Mouse (Mus musculus) CH12.LX (cell line): ENCODE measurements around the gene Rdx. TPM values are rescaled to one million over a fixed set of nuclear protein-coding genes. Genes with fewer than 3 reads are reported as not detected.

Source experiments
- DNase-seq: peaks from one replicate; pipeline ENCODE4 v3.0.0-alpha.2; 2013; ENCODE audit errors: extremely low read depth
- H3K27ac ChIP-seq: 2 replicates; pipeline ENCODE4 v1.5.1; 2012; ENCODE audit warnings: low read depth, mild to moderate bottlenecking, control low read depth, moderate library complexity; ENCODE audit not compliant: insufficient read depth
- H3K27me3 ChIP-seq: replicated peaks from 2 replicates; pipeline ENCODE3; 2012; ENCODE audit warnings: inconsistent platforms
- H3K36me3 ChIP-seq, 2 experiments: replicated peaks in 1 of 2; 2 replicates each; pipeline versions ENCODE3 to v1.6.1; 2012; ENCODE audit warnings: inconsistent platforms in 1 of 2, low read length in 1 of 2, mild to moderate bottlenecking in 1 of 2, mixed read lengths in 1 of 2, moderate library complexity in 1 of 2; ENCODE audit not compliant: control insufficient read depth in 1 of 2, insufficient read depth in 1 of 2
- H3K4me1 ChIP-seq, 2 experiments: 2 replicates each; pipeline ENCODE4 v1.6.1; 2012; ENCODE audit warnings: inconsistent platforms in 1 of 2, moderate library complexity in 1 of 2; ENCODE audit not compliant: insufficient read depth in 2 of 2, control insufficient read depth in 1 of 2
- H3K4me2 ChIP-seq: 2 replicates; pipeline ENCODE4 v1.6.1; 2012; ENCODE audit warnings: low read depth, mild to moderate bottlenecking, control low read depth; ENCODE audit not compliant: poor library complexity, insufficient read depth, severe bottlenecking
- H3K4me3 ChIP-seq, 3 experiments: fragments of 150-350 bp in 1 of 3; sonication (generic) in 1 of 3; replicated peaks in 1 of 3; 2 replicates each; pipeline versions ENCODE3 to v1.5.1; 2011 to 2012; ENCODE audit warnings: low read depth in 2 of 3, low read length in 2 of 3, mild to moderate bottlenecking in 2 of 3, moderate library complexity in 2 of 3, control low read depth in 1 of 3, improper control_type of control experiment in 1 of 3, inconsistent platforms in 1 of 3, mixed read lengths in 1 of 3; ENCODE audit not compliant: poor library complexity in 1 of 3
- H3K79me2 ChIP-seq: replicated peaks from 2 replicates; pipeline ENCODE4 v1.6.1; 2012; ENCODE audit warnings: mild to moderate bottlenecking, moderate library complexity; ENCODE audit not compliant: control insufficient read depth, poor library complexity, insufficient read depth, severe bottlenecking; ENCODE audit errors: extremely low read depth
- H3K9ac ChIP-seq: 2 replicates; pipeline ENCODE4 v1.6.1; 2012; ENCODE audit warnings: low read depth, mild to moderate bottlenecking, control low read depth, moderate library complexity; ENCODE audit not compliant: insufficient read depth
- H3K9me3 ChIP-seq: replicated peaks from 2 replicates; pipeline ENCODE3; 2012; ENCODE audit warnings: low read length, inconsistent platforms, mixed read lengths
- BHLHE40 ChIP-seq: IDR thresholded peaks from 2 replicates; pipeline ENCODE4 v1.6.1; 2011; ENCODE audit warnings: mild to moderate bottlenecking, low read depth, low read length, improper control_type of control experiment
- CTCF ChIP-seq, 2 experiments: IDR thresholded peaks in 1 of 2; conservative IDR thresholded peaks in 1 of 2; 2 replicates each; pipeline ENCODE4 v1.5.1; 2011 to 2012; ENCODE audit warnings: low read depth in 2 of 2, low read length in 2 of 2, improper control_type of control experiment in 1 of 2, inconsistent platforms in 1 of 2, mild to moderate bottlenecking in 1 of 2, moderate library complexity in 1 of 2
- E2F4 ChIP-seq: IDR thresholded peaks from 2 replicates; pipeline ENCODE4 v1.6.1; 2011; ENCODE audit warnings: low read depth, low read length, improper control_type of control experiment; ENCODE audit not compliant: insufficient replicate concordance
- GABPA ChIP-seq: IDR thresholded peaks from 2 replicates; pipeline ENCODE4 v1.6.1; 2012; ENCODE audit warnings: low read depth, low read length, improper control_type of control experiment, inconsistent platforms; ENCODE audit not compliant: insufficient replicate concordance
- HCFC1 ChIP-seq: IDR thresholded peaks from 2 replicates; pipeline ENCODE4 v1.6.1; 2012; ENCODE audit warnings: low read depth, mild to moderate bottlenecking, inconsistent platforms, low read length, improper control_type of control experiment
- IRF4 ChIP-seq: IDR thresholded peaks from 2 replicates; pipeline ENCODE4 v1.6.1; 2014; ENCODE audit warnings: low read depth, mild to moderate bottlenecking, inconsistent platforms, low read length, improper control_type of control experiment
- KAT2A ChIP-seq: IDR thresholded peaks from 2 replicates; pipeline ENCODE4 v1.6.1; 2012; ENCODE audit warnings: low read length, improper control_type of control experiment, inconsistent platforms; ENCODE audit not compliant: insufficient replicate concordance
- MAFK ChIP-seq: IDR thresholded peaks from 2 replicates; pipeline ENCODE4 v1.6.1; 2011; ENCODE audit warnings: low read length, improper control_type of control experiment; ENCODE audit not compliant: insufficient replicate concordance
- MAX ChIP-seq: IDR thresholded peaks from 2 replicates; pipeline ENCODE4 v1.6.1; 2011; ENCODE audit warnings: low read length, improper control_type of control experiment
- MAZ ChIP-seq: IDR thresholded peaks from 2 replicates; pipeline ENCODE4 v1.6.1; 2012; ENCODE audit warnings: low read depth, mild to moderate bottlenecking, inconsistent platforms, low read length, improper control_type of control experiment, moderate library complexity
- MXI1 ChIP-seq: IDR thresholded peaks from 2 replicates; pipeline ENCODE4 v1.6.1; 2011; ENCODE audit warnings: mild to moderate bottlenecking, low read depth, low read length, improper control_type of control experiment
- NELFE ChIP-seq: IDR thresholded peaks from 2 replicates; pipeline ENCODE4 v1.6.1; 2011; ENCODE audit warnings: low read depth, low read length, improper control_type of control experiment
- PAX5 ChIP-seq: IDR thresholded peaks from 2 replicates; pipeline ENCODE4 v1.6.1; 2012; ENCODE audit warnings: low read length, inconsistent platforms, mixed read lengths
- POLR2A ChIP-seq: IDR thresholded peaks from 2 replicates; pipeline ENCODE4 v1.6.1; 2011; ENCODE audit warnings: low read depth, mild to moderate bottlenecking, improper control_type of control experiment, low read length
- SIN3A ChIP-seq: IDR thresholded peaks from 2 replicates; pipeline ENCODE4 v1.6.1; 2012; ENCODE audit warnings: low read length, improper control_type of control experiment, inconsistent platforms
- TBP ChIP-seq: conservative IDR thresholded peaks from 2 replicates; pipeline ENCODE4 v1.6.1; 2011; ENCODE audit warnings: low read depth, low read length, improper control_type of control experiment
- TCF12 ChIP-seq: IDR thresholded peaks from 2 replicates; pipeline ENCODE4 v1.6.1; 2014; ENCODE audit warnings: low read depth, mild to moderate bottlenecking, inconsistent platforms, low read length, improper control_type of control experiment
- USF1 ChIP-seq: IDR thresholded peaks from 2 replicates; pipeline ENCODE4 v1.6.1; 2014; ENCODE audit warnings: low read depth, mild to moderate bottlenecking, inconsistent platforms, low read length, improper control_type of control experiment
- USF2 ChIP-seq: conservative IDR thresholded peaks from 2 replicates; pipeline ENCODE4 v1.6.1; 2011; ENCODE audit warnings: low read depth, low read length, improper control_type of control experiment
- ZKSCAN1 ChIP-seq: IDR thresholded peaks from 2 replicates; pipeline ENCODE4 v1.6.1; 2012; ENCODE audit warnings: low read depth, inconsistent platforms, low read length, improper control_type of control experiment, borderline replicate concordance
- ZMIZ1 ChIP-seq: IDR thresholded peaks from 2 replicates; pipeline ENCODE4 v1.6.1; 2012; ENCODE audit warnings: low read depth, mild to moderate bottlenecking, inconsistent platforms, low read length, improper control_type of control experiment
- dilution Hi-C: fragments of 300-500 bp; cut with MboI; formaldehyde crosslinking; loops from 2 replicates; pipeline ENCODE4 v1.14.3; 2020; ENCODE audit warnings: low sequenced_read_pairs; ENCODE audit not compliant: extremely low pct_unique_long_range_greater_than_20kb, extremely low pct_ligation_motif_present
- in situ Hi-C: fragments of 300-500 bp; cut with MboI; formaldehyde crosslinking; loops from 3 replicates; pipeline ENCODE4 v1.14.3; 2019; ENCODE audit warnings: low sequenced_read_pairs, low pct_ligation_motif_present, low pct_unique_long_range_greater_than_20kb, mixed read lengths
- polyA plus RNA-seq: library from polyadenylated mRNA; unstranded; fragments of >175 nt; gene quantifications from 2 replicates; pipeline ENCODE4 v1.2.1, GENCODE M21; 2012; ENCODE audit warnings: low read depth; ENCODE audit not compliant: insufficient read length
- total RNA-seq, 2 experiments: library from RNA; depleted of rRNA; stranded (reverse); fragments of 300-350 nt in 1 of 2; fragments of >200 nt in 1 of 2; gene quantifications; 2 replicates each; pipeline ENCODE4 v1.2.3; 2012 to 2014

Gene Rdx
- total and polyA plus RNA-seq, 3 experiments: 86.1 to 157 (median 125) TPM

DNA sequence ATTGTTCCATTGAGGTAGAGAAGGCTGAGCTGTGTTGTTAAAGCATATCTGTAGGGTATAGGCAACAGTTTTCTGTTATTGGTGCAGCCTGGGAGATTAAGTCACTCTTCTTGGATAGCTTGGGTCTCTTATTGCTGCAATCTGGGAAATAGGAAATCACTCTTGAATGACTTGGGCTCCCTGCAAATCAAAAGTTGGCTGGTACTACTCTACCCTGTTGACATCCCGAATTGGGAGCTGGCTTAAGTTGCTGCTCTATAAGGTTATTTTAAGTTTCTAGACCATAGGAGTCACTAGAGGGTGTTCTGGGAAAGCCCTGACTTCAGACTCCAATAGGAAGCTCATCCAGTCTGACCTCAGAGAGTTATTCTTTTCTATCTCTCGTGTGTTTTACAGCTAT is 3.4 kb downstream of the Rdx start:
- dilution Hi-C loops (no loop called here), in situ Hi-C loops (no loop called here)
- peaks cover 48% of the 10 kb centered on the region for H3K79me2 ChIP-seq
- peak overlapping the region in 1 of 3 experiments; percentile 91 for H3K4me3 ChIP-seq
- no peak for DNase-seq
- peaks cover 7 to 45% of the 10 kb centered on the region in 2 experiments; a peak in 2 of 4 replicates for H3K4me1 ChIP-seq
- no peaks in the 10 kb centered on the region for H3K27me3 ChIP-seq
- H3K9ac ChIP-seq: peak overlapping the region; percentile 44; the same call in 1 of the 2 replicates
- peaks cover 0 to 2% of the 10 kb centered on the region in 2 experiments for H3K36me3 ChIP-seq
- no peaks in the 10 kb centered on the region for H3K9me3 ChIP-seq
- peak overlapping the region; percentile 92 for H3K4me2 ChIP-seq
- no peak for TF ChIP-seq POLR2A
- TF ChIP-seq USF2: no peak
- no peak for TF ChIP-seq CTCF (conservative IDR thresholded peaks at IDR 0.05 in 1 of 2, IDR thresholded peaks at IDR 0.05 in 1 of 2; ENCODE audit: low read depth in 2 of 2, low read length in 2 of 2)
- TF ChIP-seq MAX: no peak
- no peak for TF ChIP-seq SIN3A
- no peak for TF ChIP-seq TCF12
- no peak for TF ChIP-seq PAX5
- TF ChIP-seq E2F4: no peak
- H3K27ac ChIP-seq: no peak overlapping the region

DNA sequence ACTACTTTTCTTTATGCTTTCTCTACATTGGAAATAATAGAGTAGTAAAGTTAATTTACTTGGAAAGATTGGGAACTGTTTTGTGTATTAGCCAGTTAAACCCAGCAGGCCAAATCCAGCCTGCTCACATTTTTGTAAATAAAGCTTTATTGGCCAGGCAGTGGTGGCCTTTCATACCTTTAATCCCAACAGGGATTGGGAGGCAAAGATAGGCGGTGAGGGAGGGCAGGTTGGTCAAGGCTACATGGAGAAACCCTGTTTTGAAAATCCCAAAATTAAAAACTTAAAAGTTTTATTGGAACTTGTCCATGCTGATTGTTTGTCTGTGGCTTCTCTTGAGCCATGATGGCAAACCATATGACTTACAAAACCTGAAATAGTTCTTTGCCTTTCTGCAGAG is 5.2 kb downstream of the Rdx start:
- in situ Hi-C loops: no loop called here
- dilution Hi-C loops: no loop called here
- peaks cover 0 to 2% of the 10 kb centered on the region in 2 experiments for H3K36me3 ChIP-seq
- H3K4me1 ChIP-seq: peaks cover 8 to 56% of the 10 kb centered on the region in 2 experiments; a peak in 3 of 4 replicates
- no peak for TF ChIP-seq KAT2A
- no peak for TF ChIP-seq TBP
- TF ChIP-seq POLR2A: no peak
- TF ChIP-seq NELFE: no peak
- no peak for TF ChIP-seq USF1
- TF ChIP-seq TCF12: no peak
- no peak for TF ChIP-seq USF2
- TF ChIP-seq GABPA: no peak
- DNase-seq: no peak
- no peak overlapping the region for H3K27ac ChIP-seq
- H3K4me2 ChIP-seq: no peak overlapping the region
- H3K27me3 ChIP-seq: no peaks in the 10 kb centered on the region
- H3K9me3 ChIP-seq: no peaks in the 10 kb centered on the region
- H3K9ac ChIP-seq: no peak overlapping the region
- H3K4me3 ChIP-seq: no peak overlapping the region
- peaks cover 61% of the 10 kb centered on the region for H3K79me2 ChIP-seq

DNA sequence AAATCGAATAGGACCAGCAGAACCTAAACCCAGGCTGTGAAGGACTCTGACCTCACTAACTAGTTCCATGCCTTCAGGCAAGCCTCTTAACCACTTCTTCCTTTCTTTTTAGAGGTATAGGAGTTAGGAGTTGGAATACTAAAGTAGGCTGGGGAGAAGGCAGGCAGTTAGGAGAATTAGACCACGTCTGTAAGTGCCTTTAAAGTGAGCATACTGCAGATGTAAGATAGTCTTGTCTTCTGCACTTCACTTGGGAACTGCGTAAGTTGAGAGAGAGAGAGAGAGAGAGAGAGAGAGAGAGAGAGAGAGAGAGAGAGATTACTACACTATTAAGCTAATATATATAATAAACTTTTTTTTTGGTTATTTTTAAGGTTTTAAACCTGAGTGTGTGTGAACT is 8.3 kb downstream of the Rdx start:
- TF ChIP-seq ZKSCAN1 (no peak), BHLHE40 (no peak), MAZ (no peak), CTCF (conservative IDR thresholded peaks at IDR 0.05 in 1 of 2, IDR thresholded peaks at IDR 0.05 in 1 of 2; ENCODE audit: low read depth in 2 of 2, low read length in 2 of 2) (no peak), ZMIZ1 (no peak), MXI1 (no peak), IRF4 (no peak), MAFK (no peak), HCFC1 (no peak), MAX (no peak), TBP (no peak), PAX5 (no peak), GABPA (no peak)
- no peak overlapping the region for H3K9ac ChIP-seq
- peaks cover 62% of the 10 kb centered on the region for H3K79me2 ChIP-seq
- in situ Hi-C loops: no loop called here
- H3K4me3 ChIP-seq: no peak overlapping the region
- H3K4me1 ChIP-seq: peaks cover 12 to 73% of the 10 kb centered on the region in 2 experiments; a peak in 3 of 4 replicates
- no peaks in the 10 kb centered on the region for H3K27me3 ChIP-seq
- dilution Hi-C loops: no loop called here
- no peak for DNase-seq
- H3K36me3 ChIP-seq: peaks cover 0 to 5% of the 10 kb centered on the region in 2 experiments
- H3K27ac ChIP-seq: no peak overlapping the region
- H3K9me3 ChIP-seq: no peaks in the 10 kb centered on the region
- no peak overlapping the region for H3K4me2 ChIP-seq
